Mouse (Mus musculus) midbrain, embryonic 16.5 days (tissue): ENCODE measurements at regions not wholly inside any gene's neighbourhood (a gene's known extent, or its start where the extent isn't known, plus 50 kb on each side); places are given as distances from the start of the nearest gene placed in this dataset.

Source experiments
- ATAC-seq: fragments of 200-750 bp; cut with Nextera tagmentation; 2 replicates; pipeline ENCODE4 v1.8.0; 2017; ENCODE audit warnings: moderate TSS enrichment
- H3K27ac ChIP-seq: fragments of 300-500 bp; sonication (generic); 2 replicates; pipeline ENCODE4 v1.5.1; 2014; ENCODE audit warnings: mild to moderate bottlenecking, low read length, mixed read lengths
- H3K27me3 ChIP-seq: fragments of 300-500 bp; sonication (generic); 2 replicates; pipeline ENCODE4 v1.6.1; 2014; ENCODE audit warnings: low read depth, low read length, mixed read lengths; ENCODE audit not compliant: control insufficient read depth, insufficient read depth
- H3K36me3 ChIP-seq: fragments of 300-500 bp; sonication (generic); 2 replicates; pipeline ENCODE4 v1.6.1; 2014; ENCODE audit warnings: mild to moderate bottlenecking, low read length, moderate library complexity, mixed read lengths; ENCODE audit not compliant: control insufficient read depth, insufficient read depth
- H3K4me1 ChIP-seq: fragments of 300-500 bp; sonication (generic); 2 replicates; pipeline ENCODE4 v1.6.1; 2014; ENCODE audit warnings: mild to moderate bottlenecking, low read length, mixed read lengths; ENCODE audit not compliant: control insufficient read depth, insufficient read depth
- H3K4me2 ChIP-seq: fragments of 300-500 bp; sonication (generic); 2 replicates; pipeline ENCODE4 v1.6.1; 2014; ENCODE audit warnings: mild to moderate bottlenecking, low read length, mixed read lengths
- H3K4me3 ChIP-seq: fragments of 300-500 bp; sonication (generic); 2 replicates; pipeline ENCODE4 v1.5.1; 2014; ENCODE audit warnings: low read depth, mild to moderate bottlenecking, low read length, moderate library complexity, mixed read lengths
- H3K9ac ChIP-seq: fragments of 300-500 bp; sonication (generic); 2 replicates; pipeline ENCODE4 v1.6.1; 2014; ENCODE audit warnings: low read depth, low read length, mixed read lengths
- H3K9me3 ChIP-seq: fragments of 300-500 bp; sonication (generic); replicated peaks from 2 replicates; pipeline ENCODE4 v1.6.1; 2014; ENCODE audit warnings: mild to moderate bottlenecking, low read length, mixed read lengths; ENCODE audit not compliant: control insufficient read depth, poor library complexity, severe bottlenecking
- WGBS: fragments of 180-500 bp; shearing (Covaris S2); extraction: QIAGEN DNeasy Blood & Tissue Kit; methylation state at CpG from one replicate; pipeline ENCODE4 v1.1.7; 2014; 5-methylcytosine and 5-hydroxymethylcytosine counted together

DNA sequence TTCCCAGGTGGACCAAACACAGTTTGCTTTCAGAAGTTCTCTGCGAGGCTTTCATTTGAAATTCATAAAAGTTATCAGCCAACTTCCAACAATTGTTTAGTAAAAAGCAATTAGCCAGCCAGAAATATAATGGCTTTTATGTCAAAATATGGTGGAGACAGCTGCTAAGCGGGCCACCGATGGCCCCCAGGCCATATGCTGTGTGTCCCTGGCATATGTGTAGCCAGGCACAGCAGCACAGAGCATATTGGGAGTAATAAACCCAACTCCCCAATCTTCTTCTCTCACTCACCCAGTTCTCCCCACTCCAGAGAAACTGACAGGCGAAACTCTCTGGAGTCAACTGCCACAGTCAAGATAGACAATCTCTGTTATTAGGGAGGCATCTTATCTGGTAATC lies 137.5 kb upstream of the Sel1l start:
- H3K36me3 ChIP-seq = no peaks in the 10 kb centered on the region
- no peak overlapping the region for H3K4me2 ChIP-seq
- no peaks in the 10 kb centered on the region for H3K27me3 ChIP-seq
- H3K9ac ChIP-seq = no peak overlapping the region
- WGBS = 86% methylated on average over 4 of the region's 4 CpGs
- ATAC-seq = no peak
- no peak overlapping the region for H3K4me3 ChIP-seq
- no peaks in the 10 kb centered on the region for H3K4me1 ChIP-seq
- no peaks in the 10 kb centered on the region for H3K9me3 ChIP-seq
- no peak overlapping the region for H3K27ac ChIP-seq

DNA sequence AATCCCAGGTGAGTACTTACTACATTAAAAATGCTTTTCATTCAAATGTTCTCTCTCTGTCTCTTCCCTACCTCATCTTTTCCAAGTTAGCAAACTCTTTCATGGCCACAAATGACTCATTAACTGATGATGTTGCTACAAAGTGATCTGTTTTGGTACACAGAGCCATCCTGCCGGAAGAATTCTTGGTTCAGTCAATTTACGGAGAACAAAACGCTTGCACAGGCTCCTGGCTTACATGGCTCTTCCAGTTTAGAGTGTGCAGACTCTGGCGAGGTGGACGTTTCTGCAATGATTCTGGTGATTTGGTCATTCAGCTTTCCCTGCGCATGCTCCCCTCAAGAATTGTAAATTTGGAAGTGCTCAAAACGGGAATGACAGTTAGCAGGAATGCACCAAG lies 131.4 kb upstream of the Sel1l start:
- Histone ChIP-seq H3K27me3 (no peaks in the 10 kb centered on the region), H3K4me3 (no peak overlapping the region), H3K9ac (no peak overlapping the region), H3K4me2 (no peak overlapping the region), H3K27ac (no peak overlapping the region), H3K4me1 (no peaks in the 10 kb centered on the region), H3K9me3 (no peaks in the 10 kb centered on the region), H3K36me3 (no peaks in the 10 kb centered on the region)
- no peak for ATAC-seq
- 83% methylated on average over 7 of the region's 7 CpGs for WGBS

DNA sequence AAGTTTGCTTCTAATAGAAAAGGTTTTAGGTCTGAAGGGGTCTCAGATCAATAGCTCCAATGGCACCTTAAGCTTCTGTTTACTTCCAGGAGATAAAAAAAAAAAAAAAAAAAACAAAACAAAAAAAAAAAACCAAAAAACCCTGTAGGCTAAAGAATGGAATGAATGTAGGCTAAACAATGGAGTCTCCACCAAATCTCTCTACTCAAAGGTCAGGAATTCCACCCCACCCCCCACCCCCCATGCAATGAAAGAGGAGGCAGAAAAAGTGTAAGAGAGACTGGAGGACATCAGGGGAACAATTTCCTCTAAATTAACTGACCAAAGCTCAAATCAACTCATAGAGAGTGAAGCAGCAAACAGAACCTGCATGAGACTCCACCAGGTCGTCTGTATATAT lies 122.1 kb upstream of the Sel1l start:
- Histone ChIP-seq H3K36me3 (no peaks in the 10 kb centered on the region), H3K4me3 (no peak overlapping the region), H3K9me3 (no peaks in the 10 kb centered on the region), H3K4me2 (no peak overlapping the region), H3K9ac (no peak overlapping the region), H3K27me3 (no peaks in the 10 kb centered on the region), H3K4me1 (no peaks in the 10 kb centered on the region), H3K27ac (no peak overlapping the region)
- WGBS = 50% methylated on average over 1 of the region's 1 CpGs
- ATAC-seq = no peak

DNA sequence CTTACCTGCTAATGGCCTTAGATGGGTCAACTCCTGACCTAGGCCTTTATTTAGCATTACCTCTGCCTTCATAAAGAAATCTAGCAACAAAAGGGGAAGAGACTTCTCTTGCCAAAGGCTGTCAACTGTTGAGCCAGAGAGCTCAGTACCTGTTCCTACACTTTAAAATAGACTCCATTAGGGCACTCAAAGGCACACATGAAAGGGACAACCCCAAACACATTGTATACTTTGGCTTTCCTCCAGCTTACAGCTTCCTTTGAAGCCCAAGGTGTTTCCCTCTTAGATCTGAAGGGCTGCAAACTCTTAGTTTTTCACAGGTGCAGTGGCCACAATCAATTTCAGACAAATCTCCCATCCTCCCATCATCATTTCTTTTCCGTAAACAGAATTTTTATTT lies 117.0 kb upstream of the Sel1l start:
- Histone ChIP-seq H3K36me3 (no peaks in the 10 kb centered on the region), H3K27ac (no peak overlapping the region), H3K4me2 (no peak overlapping the region), H3K9me3 (no peaks in the 10 kb centered on the region), H3K4me3 (no peak overlapping the region), H3K9ac (no peak overlapping the region), H3K4me1 (no peaks in the 10 kb centered on the region), H3K27me3 (no peaks in the 10 kb centered on the region)
- no peak for ATAC-seq
- WGBS = 88% methylated on average over 1 of the region's 1 CpGs

DNA sequence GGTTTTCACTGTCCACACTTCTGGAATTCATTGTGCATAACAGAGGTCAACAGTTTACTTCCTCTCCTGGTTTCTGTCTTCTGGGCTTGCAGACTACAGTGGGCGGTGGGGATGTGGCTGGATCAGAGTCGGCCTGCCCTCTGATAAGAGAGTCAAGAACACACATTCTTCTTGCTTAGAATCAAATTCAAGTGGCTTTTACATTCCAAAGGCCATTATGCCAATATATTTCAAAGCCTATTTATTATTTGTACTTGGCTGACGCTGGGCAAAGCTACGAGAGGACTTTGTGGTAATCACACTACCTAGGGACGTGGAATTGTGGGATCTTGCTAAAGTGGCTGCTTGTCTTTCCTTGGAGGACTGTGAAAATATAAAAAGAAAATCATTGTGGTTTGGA lies 114.3 kb upstream of the Sel1l start:
- WGBS = 80% methylated on average over 5 of the region's 5 CpGs
- ATAC-seq = no peak

DNA sequence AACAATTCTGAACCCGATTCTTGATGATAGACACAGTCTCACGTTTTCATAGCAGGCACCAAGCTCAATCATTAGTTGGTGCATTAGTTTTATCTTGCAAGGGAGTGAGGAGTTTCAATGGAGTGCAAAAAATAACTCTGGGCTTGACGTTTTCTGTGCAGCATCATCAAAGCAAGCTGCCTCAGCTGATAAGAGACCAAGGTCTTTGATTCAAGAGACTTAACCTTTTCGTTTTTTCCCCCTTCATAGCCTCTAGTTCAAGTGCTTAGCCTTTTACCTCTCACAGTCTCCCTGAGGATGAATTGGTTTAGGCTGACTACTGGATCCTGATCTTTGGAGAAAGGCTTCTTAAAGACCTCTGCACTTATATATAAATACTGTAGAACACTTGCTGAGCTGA lies 109.1 kb upstream of the Sel1l start:
- 60% methylated on average over 4 of the region's 4 CpGs for WGBS
- Histone ChIP-seq H3K9ac (no peak overlapping the region), H3K4me1 (no peaks in the 10 kb centered on the region), H3K36me3 (no peaks in the 10 kb centered on the region), H3K9me3 (no peaks in the 10 kb centered on the region), H3K27ac (no peak overlapping the region), H3K4me2 (no peak overlapping the region), H3K27me3 (no peaks in the 10 kb centered on the region), H3K4me3 (no peak overlapping the region)
- ATAC-seq = no peak

More for the DNA sequence above, 114.3 kb upstream of the Sel1l start:
- H3K36me3 ChIP-seq = no peaks in the 10 kb centered on the region
- no peaks in the 10 kb centered on the region for H3K27me3 ChIP-seq
- no peak overlapping the region for H3K27ac ChIP-seq
- no peak overlapping the region for H3K4me2 ChIP-seq
- H3K9ac ChIP-seq = no peak overlapping the region
- no peaks in the 10 kb centered on the region for H3K4me1 ChIP-seq
- H3K4me3 ChIP-seq = no peak overlapping the region
- no peaks in the 10 kb centered on the region for H3K9me3 ChIP-seq

DNA sequence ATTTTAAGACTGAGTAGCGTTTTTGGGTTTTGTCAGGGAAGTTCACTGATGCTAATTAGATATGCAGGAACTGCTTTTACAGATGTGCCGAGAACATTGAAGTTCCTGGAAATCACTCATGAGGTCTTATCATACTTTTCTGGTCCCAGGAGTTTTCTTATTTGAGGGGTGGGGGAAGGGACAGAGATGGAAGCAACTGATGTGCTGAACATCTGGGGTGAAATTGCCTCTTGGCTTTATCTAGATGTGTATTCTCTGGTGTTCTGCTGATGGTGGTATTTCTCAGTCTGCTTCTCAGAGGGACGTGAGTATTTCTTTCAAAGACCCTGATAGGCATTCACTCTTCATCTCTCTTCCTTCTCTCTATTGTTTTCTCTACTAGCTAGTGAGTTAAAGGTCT lies 107.5 kb upstream of the Sel1l start:
- Histone ChIP-seq H3K27me3 (no peaks in the 10 kb centered on the region), H3K27ac (no peak overlapping the region), H3K4me1 (no peaks in the 10 kb centered on the region), H3K9ac (no peak overlapping the region), H3K9me3 (no peaks in the 10 kb centered on the region), H3K4me3 (no peak overlapping the region), H3K4me2 (no peak overlapping the region), H3K36me3 (no peaks in the 10 kb centered on the region)
- no peak for ATAC-seq
- 91% methylated on average over 3 of the region's 3 CpGs for WGBS

DNA sequence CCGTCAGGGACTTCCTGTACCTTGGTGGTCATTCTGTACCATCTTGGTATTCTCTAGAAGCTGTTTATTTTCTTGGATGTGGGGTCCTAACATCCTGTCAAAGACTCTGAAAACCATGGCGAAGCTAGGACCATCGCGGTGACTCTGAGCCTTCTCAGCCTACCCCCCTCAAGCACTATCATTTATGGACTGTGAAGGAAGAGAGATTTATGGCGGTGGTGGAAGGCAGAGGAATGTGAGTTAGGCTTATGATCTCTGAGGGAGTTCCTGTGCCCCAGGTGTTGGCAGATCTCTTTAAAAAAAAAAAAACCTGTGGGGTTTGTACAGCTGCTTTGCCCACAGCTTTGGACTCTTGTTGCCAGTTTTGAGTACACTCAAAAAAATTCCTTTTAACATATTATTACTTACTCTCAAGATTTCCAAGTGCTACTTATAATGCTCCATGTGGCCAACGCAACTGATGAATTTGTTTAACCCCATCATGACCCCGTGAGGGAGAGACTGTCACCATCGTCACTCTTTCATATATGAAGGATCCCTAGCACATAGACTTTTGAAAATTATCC lies 99.7 kb upstream of the Sel1l start:
- no peak overlapping the region for H3K9ac ChIP-seq
- H3K36me3 ChIP-seq = no peaks in the 10 kb centered on the region
- WGBS = 89% methylated on average over 8 of the region's 8 CpGs
- no peaks in the 10 kb centered on the region for H3K27me3 ChIP-seq
- no peak for ATAC-seq
- H3K9me3 ChIP-seq = no peaks in the 10 kb centered on the region
- H3K27ac ChIP-seq = no peak overlapping the region
- H3K4me2 ChIP-seq = no peak overlapping the region
- no peaks in the 10 kb centered on the region for H3K4me1 ChIP-seq
- H3K4me3 ChIP-seq = no peak overlapping the region

DNA sequence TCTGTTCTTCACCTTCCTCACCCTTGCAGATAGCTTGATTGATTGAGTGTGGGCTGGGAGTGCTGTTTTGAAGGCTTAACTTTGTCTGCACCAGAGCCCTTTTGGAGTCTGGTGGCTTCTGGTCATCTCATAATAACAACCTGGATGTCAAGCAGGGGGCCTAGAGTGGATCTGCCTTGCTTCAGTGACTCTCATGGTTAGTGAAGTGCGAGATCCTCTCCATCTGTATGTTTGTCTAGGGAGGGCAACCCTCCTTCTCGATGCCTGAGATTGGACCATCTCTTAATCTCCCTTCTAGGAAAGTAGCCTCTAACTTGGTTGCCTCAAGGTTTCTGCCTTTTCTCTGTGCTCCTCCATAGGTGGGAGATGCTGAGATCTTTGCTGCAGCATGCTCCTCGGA lies 99.0 kb upstream of the Sel1l start:
- H3K36me3 ChIP-seq = no peaks in the 10 kb centered on the region
- H3K27ac ChIP-seq = no peak overlapping the region
- no peaks in the 10 kb centered on the region for H3K27me3 ChIP-seq
- H3K9ac ChIP-seq = no peak overlapping the region
- H3K9me3 ChIP-seq = no peaks in the 10 kb centered on the region
- H3K4me1 ChIP-seq = no peaks in the 10 kb centered on the region
- no peak overlapping the region for H3K4me3 ChIP-seq
- no peak for ATAC-seq
- 77% methylated on average over 3 of the region's 3 CpGs for WGBS
- no peak overlapping the region for H3K4me2 ChIP-seq

DNA sequence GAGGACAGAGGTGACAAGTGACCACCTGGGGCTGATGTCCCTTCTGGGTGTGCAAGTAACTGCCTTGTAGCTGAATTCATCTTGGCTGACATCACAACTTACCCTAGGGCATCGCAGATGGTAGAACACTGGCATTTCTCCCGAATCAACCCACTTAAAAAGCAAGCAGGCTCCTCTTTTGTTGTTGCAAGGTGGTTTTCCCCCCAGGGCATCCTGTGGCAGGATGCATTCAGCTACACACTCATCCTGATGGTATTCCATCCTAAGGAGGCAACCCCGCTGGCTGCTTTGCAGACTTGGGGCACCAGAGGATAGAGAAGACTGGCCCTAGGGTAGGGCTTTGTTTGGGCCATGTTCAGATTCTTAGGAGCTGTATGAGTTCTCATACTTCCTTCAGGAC lies 97.6 kb upstream of the Sel1l start:
- H3K4me1 ChIP-seq = no peaks in the 10 kb centered on the region
- no peak overlapping the region for H3K27ac ChIP-seq
- H3K4me2 ChIP-seq = no peak overlapping the region
- H3K36me3 ChIP-seq = no peaks in the 10 kb centered on the region
- H3K9me3 ChIP-seq = no peaks in the 10 kb centered on the region
- no peaks in the 10 kb centered on the region for H3K27me3 ChIP-seq
- H3K4me3 ChIP-seq = no peak overlapping the region
- no peak for ATAC-seq
- H3K9ac ChIP-seq = no peak overlapping the region
- WGBS = 82% methylated on average over 3 of the region's 3 CpGs
